Mouse (Mus musculus): ENCODE measurements around the gene Snap91.

- TF ChIP-seq CTCF (IDR thresholded peaks at IDR 0.05; ENCODE audit: extremely low read depth, insufficient read depth, insufficient read length, insufficient replicate concordance): no peak
- TF ChIP-seq POLR2A (IDR thresholded peaks at IDR 0.05; ENCODE audit: low read depth, low read length): no peak
These were observed 102.2 kb downstream of the Snap91 start for GRCm38 (mm10) chr9:86778212-86778611.

All from spleen, adult 2 months (tissue).